17 mouse cellular contexts compared by ENCODE assay signal in genomic region chr14:30633708-30634107, GRCm38 (mm10).
"Had no signal": no experiment of that assay in that cellular context is flagged by ENCODE, and none has a peak within 500 bp of the region (broad histone marks: within the 10 kb centered on the region; RNA-seq: fewer than 3 reads in every experiment).

No protein-coding gene starts in this region.

- H3K9ac ChIP-seq: liver, embryonic 13.5 days; neural tube, embryonic 12.5 days; neural tube, embryonic 15.5 days; stomach, embryonic 15.5 days had no signal

- H3K36me3 ChIP-seq: liver, embryonic 13.5 days; neural tube, embryonic 12.5 days; neural tube, embryonic 15.5 days; stomach, embryonic 15.5 days had no signal

- H3K4me1 ChIP-seq: neural tube, embryonic 12.5 days had no signal

- H3K27ac ChIP-seq: left cerebral cortex, adult 2 months; liver, embryonic 13.5 days; macrophage; neural tube, embryonic 12.5 days; neural tube, embryonic 15.5 days; stomach, embryonic 15.5 days had no signal

- H3K9me3 ChIP-seq: liver, embryonic 13.5 days; neural tube, embryonic 12.5 days; neural tube, embryonic 15.5 days; stomach, embryonic 15.5 days had no signal

- DNase-seq: kidney, postnatal 10 days; layer of hippocampus, postnatal 36 days; liver, embryonic 13.5 days; lung, adult 2 months; lung, postnatal 14 days; midbrain, embryonic 14.5 days; right cerebral cortex, adult 18-20 months; right cerebral cortex, postnatal 14 days; right cerebral cortex, postnatal 4 days; spleen, adult 18-20 months; thymus, postnatal 25 days had no signal

- H3K4me2 ChIP-seq: liver, embryonic 13.5 days; midbrain, embryonic 11.5 days; neural tube, embryonic 12.5 days; neural tube, embryonic 15.5 days; stomach, embryonic 15.5 days had no signal

- H3K27me3 ChIP-seq: liver, embryonic 13.5 days; neural tube, embryonic 12.5 days; neural tube, embryonic 15.5 days; stomach, embryonic 15.5 days had no signal

- H3K4me3 ChIP-seq: left cerebral cortex, adult 2 months; liver, embryonic 13.5 days; neural tube, embryonic 12.5 days; neural tube, embryonic 15.5 days; stomach, embryonic 15.5 days had no signal
